Mouse (Mus musculus) small intestine, adult 2 months (tissue): ENCODE data around the gene Cops2.

Source experiments
- CTCF ChIP-seq: fragments of 200-500 bp; IDR thresholded peaks from 2 replicates; pipeline ENCODE4 v1.5.1; 2012; ENCODE audit warnings: low read depth, mild to moderate bottlenecking, control low read depth, inconsistent platforms, low read length, moderate library complexity, mixed read lengths; ENCODE audit not compliant: insufficient replicate concordance, insufficient read length; ENCODE audit errors: extremely low read depth
- POLR2A ChIP-seq: fragments of 200-500 bp; IDR thresholded peaks from 2 replicates; pipeline ENCODE4 v1.6.1; 2012; ENCODE audit warnings: low read depth, mild to moderate bottlenecking, control low read depth, inconsistent platforms, low read length, moderate library complexity

DNA sequence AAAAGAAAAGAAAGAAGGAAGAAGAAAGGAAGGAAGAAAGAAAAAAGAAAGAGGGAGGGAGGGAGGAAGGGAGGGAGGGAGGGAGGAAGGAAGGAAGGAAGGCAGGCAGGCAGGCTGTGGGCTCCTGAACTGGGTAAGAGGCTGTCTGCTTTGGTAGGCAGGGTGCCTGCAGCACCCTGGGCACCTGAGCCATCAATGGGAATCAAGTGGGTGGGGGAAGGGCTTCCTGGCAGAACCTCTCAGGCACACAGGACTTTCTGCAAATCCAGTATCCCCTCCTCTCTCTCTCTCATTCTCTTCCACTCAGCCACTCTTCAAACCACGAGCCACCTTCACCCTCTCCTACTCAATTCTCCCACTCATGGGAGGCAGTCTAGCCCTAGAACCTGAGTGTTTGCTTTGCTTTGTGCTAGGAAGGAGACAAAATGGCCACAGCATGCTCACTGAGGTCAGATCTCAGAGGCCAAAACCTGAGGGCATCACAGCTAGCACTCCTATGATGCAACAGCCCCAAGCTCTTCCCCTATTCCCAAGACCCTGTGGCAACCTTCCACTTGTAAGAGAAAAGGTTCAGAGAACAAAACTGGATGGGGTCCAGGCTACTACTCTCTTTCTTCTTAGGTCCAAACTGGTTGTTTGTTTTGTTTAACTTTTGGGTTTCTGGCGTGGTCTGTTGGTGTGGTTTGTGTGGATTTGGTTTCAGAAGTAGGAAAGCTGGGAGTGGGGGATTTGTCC is 66.6 kb downstream of the Cops2 start:
- TF ChIP-seq POLR2A (no peak), CTCF (no peak)
